Mouse (Mus musculus) heart, adult 2 months (tissue): ENCODE measurements around the gene Ccnj.

Source experiments
- CTCF ChIP-seq: fragments of 200-600 bp; IDR thresholded peaks from 2 replicates; pipeline ENCODE4 v1.8.1; 2022; ENCODE audit warnings: antibody characterized with exemption, mild to moderate bottlenecking, moderate library complexity
- POLR2A ChIP-seq: fragments of 200-500 bp; IDR thresholded peaks from 2 replicates; pipeline ENCODE4 v1.6.1; 2011; ENCODE audit warnings: mild to moderate bottlenecking, low read depth, low read length, control low read depth; ENCODE audit not compliant: insufficient read depth

- no peak for TF ChIP-seq CTCF
- TF ChIP-seq POLR2A = no peak
These were observed 5.4 kb upstream of the Ccnj start for GRCm38 (mm10) chr19:40825636-40826035.
